Mouse (Mus musculus): Measurements from ENCODE around the gene Psmb9. TPM values are rescaled to one million over a fixed set of nuclear protein-coding genes. Genes with fewer than 3 reads are reported as not detected.
A peak's percentile ranks its signal among the peaks of the same experiment; 100 is the strongest.

Psmb9 gene
- total RNA-seq, 2 experiments from 2014 or later, result 1.1 to 1.8 TPM

DNA sequence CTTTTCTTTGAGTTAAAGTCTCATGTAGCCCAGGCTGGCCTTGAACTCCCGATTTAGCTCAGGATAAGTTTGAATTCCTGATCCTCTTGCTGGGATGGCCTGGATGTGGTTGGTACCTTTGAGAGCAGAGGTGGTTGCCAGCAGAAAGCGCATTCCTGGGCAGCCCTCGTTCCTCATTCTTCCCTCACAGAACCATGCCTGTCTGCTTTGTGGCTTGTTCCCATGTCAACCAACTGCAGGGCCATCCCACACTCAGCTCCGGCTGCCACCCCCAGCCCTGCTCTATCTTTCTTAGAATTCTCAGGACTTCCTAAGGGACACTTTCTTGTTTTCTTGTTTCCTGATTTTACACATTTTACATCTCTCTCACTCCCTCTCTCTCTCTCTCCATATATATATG, 46.1 kb downstream of the Psmb9 start:
- DNase-seq (ENCODE audit: low spot score in 2 of 2), result no peak

DNA sequence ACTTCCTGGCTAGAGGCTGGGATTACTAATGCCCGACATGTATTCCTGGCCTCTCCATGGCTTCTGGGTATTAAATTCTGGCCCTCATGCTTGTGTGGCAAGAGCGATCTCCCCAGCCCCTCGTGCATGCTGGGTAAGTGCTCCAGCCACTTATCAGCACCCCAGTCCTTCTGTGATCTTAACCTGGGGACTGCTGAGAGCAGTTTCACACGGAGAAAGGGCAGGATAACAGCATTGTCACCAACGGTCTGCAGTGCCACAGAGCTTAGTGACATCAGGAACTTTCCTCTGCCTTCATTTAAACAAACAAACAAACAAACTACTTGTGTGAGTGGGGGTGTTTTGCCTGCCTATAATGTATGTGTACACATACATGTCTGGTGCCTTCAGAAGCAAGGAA, 47.3 kb downstream of the Psmb9 start:
- no peak for DNase-seq (ENCODE audit: low spot score in 2 of 2)

DNA sequence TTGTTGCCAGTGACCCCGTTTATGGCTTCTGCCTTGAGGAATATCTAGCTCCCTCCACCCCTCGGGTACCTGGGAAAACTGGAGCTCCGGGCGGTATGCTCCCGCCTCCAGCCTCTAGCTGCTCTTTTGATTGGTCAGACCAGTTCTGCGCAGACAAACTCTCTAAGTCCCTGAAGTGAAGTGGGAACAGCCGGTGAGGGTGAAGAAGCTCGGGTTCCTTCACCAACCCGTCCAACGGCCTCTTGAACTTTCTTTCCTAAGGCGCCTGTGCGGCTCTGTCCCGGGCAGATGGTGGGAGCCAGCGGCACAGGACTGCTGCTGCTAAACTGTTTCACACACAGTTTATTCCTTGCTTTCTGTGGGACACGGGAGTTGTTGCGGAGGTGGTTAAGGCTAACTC, 48.1 kb downstream of the Psmb9 start:
- DNase-seq (ENCODE audit: low spot score in 2 of 2), result peak in 1 of 2 experiments; percentile 19

DNA sequence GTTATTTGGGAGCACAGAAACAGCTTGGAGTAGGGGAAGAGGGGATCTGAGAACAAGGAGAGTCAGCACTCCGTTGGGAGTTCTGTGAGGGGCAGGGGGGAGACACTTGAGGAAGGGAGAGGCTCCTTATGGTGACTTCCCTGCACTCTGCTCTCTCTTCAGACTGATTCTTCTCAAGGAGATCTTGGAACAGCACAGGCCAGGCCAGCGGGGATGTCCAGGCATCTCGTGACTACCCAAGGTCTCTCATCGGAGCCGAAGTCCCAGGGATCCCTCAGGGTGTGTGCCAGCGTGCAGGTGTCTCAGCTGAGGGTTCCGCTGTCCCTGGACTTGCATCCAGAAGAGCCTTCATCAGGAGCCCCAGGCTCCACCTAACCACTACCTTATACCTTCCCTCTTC, 48.9 kb downstream of the Psmb9 start:
- DNase-seq (ENCODE audit: low spot score in 2 of 2), result no peak

DNA sequence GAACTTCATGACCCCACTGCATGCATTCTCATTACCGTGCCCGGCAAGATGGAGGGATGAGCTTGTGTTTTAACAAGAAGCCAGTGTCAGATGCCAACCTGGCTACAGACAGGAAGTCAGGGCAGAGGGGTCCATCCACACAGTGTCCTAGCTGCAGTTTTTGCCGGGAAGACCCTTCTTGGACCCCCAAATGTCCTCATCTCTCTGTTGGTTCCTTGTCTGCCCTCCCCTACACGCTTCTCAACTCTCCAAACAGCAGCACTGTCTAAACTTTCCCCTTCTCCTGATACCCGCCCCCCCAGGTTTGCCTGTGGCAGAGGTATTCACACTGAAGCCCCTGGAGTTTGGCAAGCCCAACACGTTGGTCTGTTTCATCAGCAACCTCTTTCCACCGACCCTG, 50.0 kb downstream of the Psmb9 start:
- no peak for DNase-seq (ENCODE audit: low spot score in 2 of 2)

DNA sequence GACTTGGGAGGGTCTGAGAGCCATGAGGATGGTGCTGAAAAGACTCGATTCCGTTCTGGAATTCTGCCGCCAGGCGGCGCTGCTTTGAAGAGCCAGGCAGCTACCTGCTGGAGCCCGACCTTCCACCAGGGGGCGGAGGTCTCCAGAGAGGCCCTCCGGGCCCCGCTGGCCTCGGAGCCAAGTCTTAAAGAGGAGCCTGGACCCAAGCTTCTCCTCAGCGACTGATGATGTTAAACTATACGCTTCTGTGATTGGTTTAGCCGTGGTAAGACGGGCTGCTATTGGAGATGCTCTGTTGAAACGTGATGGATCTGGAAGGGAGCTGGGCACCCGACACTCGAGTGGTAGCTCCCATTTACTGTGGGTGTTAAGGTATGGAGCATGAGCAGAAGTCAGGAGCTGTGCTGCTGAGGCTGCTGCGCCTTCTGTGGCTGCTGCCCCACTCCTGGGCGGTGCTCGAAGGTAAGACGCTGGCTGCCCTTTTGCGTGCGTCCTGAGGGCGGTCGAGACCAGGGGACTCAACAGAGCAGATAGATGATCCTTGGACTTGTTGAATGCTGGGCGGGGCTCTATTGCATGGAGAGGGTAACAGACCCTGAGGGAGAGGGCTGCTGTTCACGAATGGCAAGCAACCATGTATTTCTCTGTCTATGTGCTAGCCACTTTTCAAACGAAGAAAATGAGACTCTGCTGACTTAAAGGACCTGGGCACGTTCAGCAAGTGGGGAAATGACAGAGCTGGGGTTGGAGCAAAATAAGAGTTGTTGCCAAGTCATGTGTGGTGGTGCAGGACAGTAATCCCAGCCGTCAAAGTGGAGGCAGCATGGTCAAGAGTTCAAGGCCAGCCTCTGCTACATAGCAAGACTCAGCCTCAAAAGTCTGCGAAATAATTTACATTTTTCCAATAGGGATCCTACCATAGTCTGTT, 52.0 kb downstream of the Psmb9 start:
- DNase-seq (ENCODE audit: low spot score in 2 of 2), result peak; percentile 98 to 99

DNA sequence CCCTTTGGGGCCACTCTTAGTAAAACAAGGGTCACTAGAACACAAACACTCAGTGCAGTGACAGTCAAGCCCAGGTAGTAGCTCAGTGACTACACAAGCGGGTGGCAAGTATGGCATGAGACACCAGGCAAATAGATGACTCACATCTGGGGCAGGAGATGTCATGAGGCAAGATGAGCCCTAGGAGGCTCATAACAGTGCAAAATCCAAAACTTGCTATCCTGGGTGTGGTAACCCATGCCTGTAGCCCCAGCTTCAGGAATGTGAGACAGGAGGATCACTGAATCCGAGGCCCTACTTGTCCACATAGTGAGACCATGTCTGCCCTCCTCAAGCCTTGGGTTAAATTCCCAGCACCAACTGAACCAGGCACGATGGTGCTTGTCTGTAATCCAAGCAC, 53.1 kb downstream of the Psmb9 start:
- no peak for DNase-seq (ENCODE audit: low spot score in 2 of 2)

DNA sequence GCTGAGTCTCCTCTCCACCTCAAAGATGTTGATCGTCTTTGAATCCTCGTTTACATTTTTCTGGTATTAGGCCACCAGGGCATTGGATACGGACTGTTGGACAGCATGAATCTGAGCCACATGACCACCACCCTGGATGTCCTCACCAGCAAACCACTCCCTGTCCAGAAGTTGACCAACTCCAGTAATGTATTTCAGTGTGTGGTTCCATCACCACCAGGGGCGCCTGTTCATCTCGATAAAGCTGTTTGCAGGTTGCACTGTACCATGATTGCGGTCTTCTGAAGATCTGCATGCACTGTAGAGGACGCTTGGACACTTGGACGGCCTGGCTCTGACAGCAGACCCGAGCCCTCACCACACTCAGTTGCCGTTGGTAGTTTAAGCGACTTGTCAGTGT, 54.3 kb downstream of the Psmb9 start:
- DNase-seq (ENCODE audit: low spot score in 2 of 2), result no peak

Other genes starting within 250 kb of the Psmb9 start
- gene Pfdn6, start 247.4 kb downstream of the Psmb9 start, total RNA-seq (2021), result 10 to 100 TPM; 89.3 to 93.4 TPM
- 10 to 100 TPM; 17.5 to 18.5 TPM for gene Wdr46, start 247.1 kb downstream of the Psmb9 start, total RNA-seq (2021)
- 1 to 10 TPM; 5.4 to 6.8 TPM for gene B3galt4, start 236.3 kb downstream of the Psmb9 start, total RNA-seq (2021)
- gene Vps52, start 232.0 kb downstream of the Psmb9 start, total RNA-seq (2021), result 10 to 100 TPM; 78.5 to 84.4 TPM
- gene Rps18, start 231.8 kb downstream of the Psmb9 start, total RNA-seq (2021), result 100 to 1,000 TPM; 356 to 380 TPM
- gene H2-K1, start 187.4 kb downstream of the Psmb9 start, total RNA-seq (2021), result 10 to 100 TPM; 14.4 to 15.9 TPM
- 10 to 100 TPM; 32.5 to 37.8 TPM for gene Ring1, start 163.1 kb downstream of the Psmb9 start, total RNA-seq (2021)
- gene H2-Ke6, start 159.7 kb downstream of the Psmb9 start, total RNA-seq (2021), result 10 to 100 TPM; 48.0 to 48.7 TPM
- 10 to 100 TPM; 91.2 to 97.5 TPM for gene Slc39a7, start 156.1 kb downstream of the Psmb9 start, total RNA-seq (2021)
- 10 to 100 TPM; 70.9 to 72.1 TPM for gene Rxrb, start 156.0 kb downstream of the Psmb9 start, total RNA-seq (2021)
- 10 to 100 TPM; 26.8 to 27.4 TPM for gene Col11a2, start 148.3 kb downstream of the Psmb9 start, total RNA-seq (2021)
- gene H2-Oa, start 95.4 kb downstream of the Psmb9 start, total RNA-seq (2021), result not detected
- 10 to 100 TPM; 36.8 to 38.0 TPM for gene H2-DMa, start 68.2 kb downstream of the Psmb9 start, total RNA-seq (2021)
- gene Brd2, start 65.1 kb downstream of the Psmb9 start, total RNA-seq (2021), result 100 to 1,000 TPM; 248 to 278 TPM
- 1 to 10 TPM in 1 of 2 experiments, under 1 TPM in 1; 0.55 to 1.0 TPM for gene H2-DMb2, start 44.5 kb downstream of the Psmb9 start, total RNA-seq (2021)
- under 1 TPM; 0.65 to 0.98 TPM for gene H2-DMb1, start 34.7 kb downstream of the Psmb9 start, total RNA-seq (2021)
- 1 to 10 TPM; 2.8 to 3.2 TPM for gene Tap1, start 211 bp downstream of the Psmb9 start, total RNA-seq (2021)
- 1 to 10 TPM; 2.5 to 2.6 TPM for gene Psmb8, start 10.0 kb upstream of the Psmb9 start, total RNA-seq (2021)
- gene Tap2, start 15.8 kb upstream of the Psmb9 start, total RNA-seq (2021), result 1 to 10 TPM; 5.7 to 5.9 TPM
- gene H2-Ob, start 51.1 kb upstream of the Psmb9 start, total RNA-seq (2021), result under 1 TPM in 1 of 2 experiments, not detected in 1; 0.69 TPM
- 1 to 10 TPM; 2.3 to 2.7 TPM for gene H2-Ab1, start 69.9 kb upstream of the Psmb9 start, total RNA-seq (2021)
- gene H2-Aa, start 100.1 kb upstream of the Psmb9 start, total RNA-seq (2021), result 1 to 10 TPM in 1 of 2 experiments, under 1 TPM in 1; 0.93 to 2.1 TPM
- gene H2-Eb1, start 118.1 kb upstream of the Psmb9 start, total RNA-seq (2021), result 1 to 10 TPM; 1.8 to 2.1 TPM
- gene H2-Eb2, start 137.9 kb upstream of the Psmb9 start, total RNA-seq (2021), result not detected
- under 1 TPM; 0.48 to 0.74 TPM for gene Btnl2, start 167.1 kb upstream of the Psmb9 start, total RNA-seq (2021)
- gene Btnl1, start 189.4 kb upstream of the Psmb9 start, total RNA-seq (2021), result not detected
- 1 to 10 TPM; 4.8 to 8.2 TPM for gene BC051142, start 211.1 kb upstream of the Psmb9 start, total RNA-seq (2021)

Measured in layer of hippocampus, postnatal 14 days (tissue).